Comparison of ENCODE assay signal across 1 mouse cellular context in the genomic region with DNA sequence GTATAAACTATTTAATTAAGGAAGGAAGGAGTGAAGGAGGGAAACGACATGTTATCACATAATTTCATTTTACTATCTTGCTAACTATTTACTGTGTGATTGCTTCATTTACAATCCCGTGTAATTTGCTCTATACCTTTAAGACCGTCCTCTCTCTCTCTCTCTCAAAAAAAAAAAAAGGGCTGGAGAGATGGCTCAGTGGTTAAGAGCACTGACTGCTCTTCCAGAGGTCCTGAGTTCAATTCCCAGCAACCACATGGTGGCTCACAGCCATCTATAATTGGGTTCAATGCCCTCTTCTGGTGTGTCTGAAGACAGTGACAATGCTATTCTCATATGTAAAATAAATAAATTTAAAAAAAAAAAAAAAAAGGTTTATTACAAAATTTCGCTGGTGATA.
A peak's percentile ranks its signal among the peaks of the same experiment; 100 is the strongest.
TF ChIP-seq lines count a peak whose summit lies in the region.

No protein-coding gene starts in this region.

TF ChIP-seq in MEL, 35 proteins besides CTCF, POLR2A, EP300 and RAD21:
- TF ChIP-seq TBP (IDR thresholded peaks at IDR 0.05; ENCODE audit: low read depth, low read length): peak; percentile 54; the same call in 1 of the 2 replicates
- TF ChIP-seq ZNF384 (IDR thresholded peaks at IDR 0.05; ENCODE audit: low read depth, low read length): peak; percentile 70
